Mouse (Mus musculus): ENCODE results near the gene Bcas3. TPM values are rescaled to one million over a fixed set of nuclear protein-coding genes. Genes with fewer than 3 reads are reported as not detected.

The Bcas3 gene
- polyA plus RNA-seq, 1 experiment from 2014 or later: 27.7 TPM

- Histone ChIP-seq H3K27ac (replicated peaks) (peak overlapping the region; percentile 57), H3K9me3 (no peaks in the 10 kb centered on the region), H3K4me3 (no peak overlapping the region), H3K4me1 (peaks cover 46% of the 10 kb centered on the region), H3K27me3 (replicated peaks; ENCODE audit: low read depth, poor library complexity, severe bottlenecking) (peaks cover 49% of the 10 kb centered on the region), H3K36me3 (replicated peaks) (no peaks in the 10 kb centered on the region)
- WGBS: 54% methylated on average over 6 of the region's 6 CpGs
- no peak for DNase-seq (ENCODE audit: low spot score)
Measured at GRCm38 (mm10) chr11:85760486-85761141, 407.6 kb downstream of the Bcas3 start.

GRCm38 (mm10) chr11:85761170-85761569 lies 408.2 kb downstream of the Bcas3 start:
- Histone ChIP-seq H3K4me3 (no peak overlapping the region), H3K36me3 (replicated peaks) (no peaks in the 10 kb centered on the region), H3K4me1 (peaks cover 52% of the 10 kb centered on the region), H3K27ac (replicated peaks) (peak overlapping the region; percentile 49; the same call in 1 of the 2 replicates), H3K9me3 (no peaks in the 10 kb centered on the region), H3K27me3 (replicated peaks; ENCODE audit: low read depth, poor library complexity, severe bottlenecking) (peaks cover 52% of the 10 kb centered on the region)
- 86% methylated on average over 3 of the region's 3 CpGs for WGBS
- DNase-seq (ENCODE audit: low spot score): no peak

GRCm38 (mm10) chr11:85763655-85764054 lies 410.7 kb downstream of the Bcas3 start:
- H3K36me3 ChIP-seq (replicated peaks): no peaks in the 10 kb centered on the region
- H3K4me1 ChIP-seq: peaks cover 57% of the 10 kb centered on the region
- WGBS: 85% methylated on average over 3 of the region's 3 CpGs
- no peak overlapping the region for H3K4me3 ChIP-seq
- H3K9me3 ChIP-seq: no peaks in the 10 kb centered on the region
- no peak overlapping the region for H3K27ac ChIP-seq (replicated peaks)
- peaks cover 67% of the 10 kb centered on the region for H3K27me3 ChIP-seq (replicated peaks; ENCODE audit: low read depth, poor library complexity, severe bottlenecking)
- DNase-seq (ENCODE audit: low spot score): no peak

GRCm38 (mm10) chr11:85766106-85766723 lies 413.2 kb downstream of the Bcas3 start:
- Histone ChIP-seq H3K27me3 (replicated peaks; ENCODE audit: low read depth, poor library complexity, severe bottlenecking) (peaks cover 73% of the 10 kb centered on the region), H3K4me3 (no peak overlapping the region), H3K9me3 (no peaks in the 10 kb centered on the region), H3K36me3 (replicated peaks) (no peaks in the 10 kb centered on the region), H3K27ac (replicated peaks) (peak overlapping the region; percentile 75), H3K4me1 (peaks cover 45% of the 10 kb centered on the region)
- 20% methylated on average over 7 of the region's 7 CpGs for WGBS
- peak; percentile 53 for DNase-seq (ENCODE audit: low spot score)

- Histone ChIP-seq H3K4me3 (no peak overlapping the region), H3K9me3 (no peaks in the 10 kb centered on the region), H3K4me1 (peaks cover 40% of the 10 kb centered on the region), H3K27ac (replicated peaks) (no peak overlapping the region), H3K36me3 (replicated peaks) (no peaks in the 10 kb centered on the region), H3K27me3 (replicated peaks; ENCODE audit: low read depth, poor library complexity, severe bottlenecking) (peaks cover 73% of the 10 kb centered on the region)
- DNase-seq (ENCODE audit: low spot score): no peak
- WGBS: 52% methylated on average over 6 of the region's 6 CpGs
Measured at GRCm38 (mm10) chr11:85766811-85767210, 413.8 kb downstream of the Bcas3 start.

GRCm38 (mm10) chr11:85769740-85770139 lies 416.8 kb downstream of the Bcas3 start:
- no peak overlapping the region for H3K4me3 ChIP-seq
- H3K27me3 ChIP-seq (replicated peaks; ENCODE audit: low read depth, poor library complexity, severe bottlenecking): peaks cover 79% of the 10 kb centered on the region
- WGBS: 93% methylated on average over 2 of the region's 2 CpGs
- peaks cover 56% of the 10 kb centered on the region for H3K4me1 ChIP-seq
- no peaks in the 10 kb centered on the region for H3K9me3 ChIP-seq
- no peak overlapping the region for H3K27ac ChIP-seq (replicated peaks)
- no peaks in the 10 kb centered on the region for H3K36me3 ChIP-seq (replicated peaks)
- no peak for DNase-seq (ENCODE audit: low spot score)

- DNase-seq (ENCODE audit: low spot score): no peak
- Histone ChIP-seq H3K27me3 (replicated peaks; ENCODE audit: low read depth, poor library complexity, severe bottlenecking) (peaks cover 74% of the 10 kb centered on the region), H3K4me1 (peaks cover 67% of the 10 kb centered on the region), H3K36me3 (replicated peaks) (no peaks in the 10 kb centered on the region), H3K9me3 (no peaks in the 10 kb centered on the region), H3K27ac (replicated peaks) (peak overlapping the region; percentile 52; the same call in 1 of the 2 replicates), H3K4me3 (no peak overlapping the region)
- WGBS: 37% methylated on average over 4 of the region's 4 CpGs
Measured at GRCm38 (mm10) chr11:85773391-85773790, 420.4 kb downstream of the Bcas3 start.

- Histone ChIP-seq H3K27ac (replicated peaks) (no peak overlapping the region), H3K36me3 (replicated peaks) (no peaks in the 10 kb centered on the region), H3K9me3 (no peaks in the 10 kb centered on the region), H3K4me3 (no peak overlapping the region), H3K4me1 (peaks cover 66% of the 10 kb centered on the region), H3K27me3 (replicated peaks; ENCODE audit: low read depth, poor library complexity, severe bottlenecking) (peaks cover 73% of the 10 kb centered on the region)
- DNase-seq (ENCODE audit: low spot score): no peak
- 83% methylated on average over 6 of the region's 6 CpGs for WGBS
Measured at GRCm38 (mm10) chr11:85774707-85775106, 421.7 kb downstream of the Bcas3 start.

GRCm38 (mm10) chr11:85775492-85775891 lies 422.5 kb downstream of the Bcas3 start:
- peaks cover 76% of the 10 kb centered on the region for H3K27me3 ChIP-seq (replicated peaks; ENCODE audit: low read depth, poor library complexity, severe bottlenecking)

GRCm38 (mm10) chr11:85776861-85777360 lies 423.9 kb downstream of the Bcas3 start:
- Histone ChIP-seq H3K36me3 (replicated peaks) (no peaks in the 10 kb centered on the region), H3K4me3 (no peak overlapping the region), H3K27ac (replicated peaks) (0 out of 2 replicates have a peak overlapping the region, but pooled peaks have one; percentile 1), H3K9me3 (no peaks in the 10 kb centered on the region), H3K27me3 (replicated peaks; ENCODE audit: low read depth, poor library complexity, severe bottlenecking) (peaks cover 76% of the 10 kb centered on the region), H3K4me1 (peaks cover 71% of the 10 kb centered on the region)
- DNase-seq (ENCODE audit: low spot score): no peak
- 57% methylated on average over 7 of the region's 7 CpGs for WGBS

More at GRCm38 (mm10) chr11:85775492-85775891, 422.5 kb downstream of the Bcas3 start:
- no peak overlapping the region for H3K27ac ChIP-seq (replicated peaks)
- DNase-seq (ENCODE audit: low spot score): no peak
- H3K4me3 ChIP-seq: no peak overlapping the region
- WGBS: 67% methylated on average over 7 of the region's 7 CpGs
- H3K36me3 ChIP-seq (replicated peaks): no peaks in the 10 kb centered on the region
- H3K4me1 ChIP-seq: peaks cover 74% of the 10 kb centered on the region
- H3K9me3 ChIP-seq: no peaks in the 10 kb centered on the region

- 85% methylated on average over 2 of the region's 2 CpGs for WGBS
- H3K27me3 ChIP-seq (replicated peaks; ENCODE audit: low read depth, poor library complexity, severe bottlenecking): peaks cover 71% of the 10 kb centered on the region
Measured at GRCm38 (mm10) chr11:85777950-85778349, 425.0 kb downstream of the Bcas3 start.

GRCm38 (mm10) chr11:85780303-85780702 lies 427.3 kb downstream of the Bcas3 start:
- DNase-seq (ENCODE audit: low spot score): no peak
- Histone ChIP-seq H3K27ac (replicated peaks) (no peak overlapping the region), H3K27me3 (replicated peaks; ENCODE audit: low read depth, poor library complexity, severe bottlenecking) (peaks cover 65% of the 10 kb centered on the region), H3K4me3 (no peak overlapping the region), H3K36me3 (replicated peaks) (no peaks in the 10 kb centered on the region), H3K4me1 (peaks cover 48% of the 10 kb centered on the region), H3K9me3 (peaks cover 2% of the 10 kb centered on the region; the same call in 1 of the 2 replicates)
- 69% methylated on average over 4 of the region's 4 CpGs for WGBS

More at GRCm38 (mm10) chr11:85777950-85778349, 425.0 kb downstream of the Bcas3 start:
- no peak for DNase-seq (ENCODE audit: low spot score)
- peaks cover 2% of the 10 kb centered on the region; the same call in 1 of the 2 replicates for H3K9me3 ChIP-seq
- no peak overlapping the region for H3K27ac ChIP-seq (replicated peaks)
- H3K36me3 ChIP-seq (replicated peaks): no peaks in the 10 kb centered on the region
- H3K4me3 ChIP-seq: no peak overlapping the region
- peaks cover 64% of the 10 kb centered on the region for H3K4me1 ChIP-seq
